Mouse (Mus musculus) ES-Bruce4 (cell line): ENCODE measurements around the gene Taf3. TPM values are rescaled to one million over a fixed set of nuclear protein-coding genes. Genes with fewer than 3 reads are reported as not detected.

Experiments used
- H3K27ac ChIP-seq: 2 replicates; pipeline ENCODE4 v1.5.1; 2012; ENCODE audit warnings: low read length, inconsistent platforms; ENCODE audit not compliant: insufficient read depth
- H3K27me3 ChIP-seq: 2 replicates; pipeline ENCODE4 v1.6.1; 2012; ENCODE audit warnings: mild to moderate bottlenecking, low read length, inconsistent platforms; ENCODE audit not compliant: control insufficient read depth, poor library complexity, insufficient read depth, severe bottlenecking
- H3K36me3 ChIP-seq: 2 replicates; pipeline ENCODE4 v1.6.1; 2012; ENCODE audit warnings: inconsistent platforms, mild to moderate bottlenecking, low read length, moderate library complexity; ENCODE audit not compliant: control insufficient read depth, poor library complexity, insufficient read depth, severe bottlenecking
- H3K4me1 ChIP-seq: one replicate; pipeline ENCODE4 v1.8.1; 2011; ENCODE audit warnings: low read length; ENCODE audit not compliant: control insufficient read depth, insufficient read depth
- H3K4me3 ChIP-seq: 2 replicates; pipeline ENCODE4 v1.5.1; 2011; ENCODE audit warnings: low read depth, mild to moderate bottlenecking, low read length
- H3K9ac ChIP-seq: 2 replicates; pipeline ENCODE4 v1.6.1; 2012; ENCODE audit warnings: low read depth, mild to moderate bottlenecking, inconsistent platforms; ENCODE audit not compliant: poor library complexity, severe bottlenecking
- H3K9me3 ChIP-seq: replicated peaks from 2 replicates; pipeline ENCODE4 v1.6.1; 2012; ENCODE audit warnings: mild to moderate bottlenecking, low read length, inconsistent platforms; ENCODE audit not compliant: control insufficient read depth, poor library complexity, insufficient read depth, severe bottlenecking
- CTCF ChIP-seq: IDR thresholded peaks from one replicate; pipeline ENCODE4 v1.8.1; 2011; ENCODE audit warnings: low read depth, low read length
- EP300 ChIP-seq: IDR thresholded peaks from 2 replicates; pipeline ENCODE4 v1.6.1; 2011; ENCODE audit warnings: low read depth, low read length; ENCODE audit not compliant: insufficient read depth
- POLR2A ChIP-seq: IDR thresholded peaks from one replicate; pipeline ENCODE4 v1.8.1; 2011; ENCODE audit warnings: low read length; ENCODE audit not compliant: insufficient read depth
- polyA plus RNA-seq: library from polyadenylated mRNA; stranded (reverse); fragments of >200 nt; gene quantifications from 2 replicates; pipeline ENCODE4 v1.2.4, GENCODE M21; 2011; ENCODE audit warnings: low read depth; ENCODE audit not compliant: missing spikeins, insufficient read depth, insufficient read length

Taf3 gene
- polyA plus RNA-seq, 1 experiment = 15.5 TPM

GRCm38 (mm10) chr2:9875676-9876357 lies 172.6 kb downstream of the Taf3 start:
- TF ChIP-seq CTCF (no peak), EP300 (no peak)
- H3K9me3 ChIP-seq = no peaks in the 10 kb centered on the region
- no peak overlapping the region for H3K4me3 ChIP-seq
- no peak overlapping the region for H3K9ac ChIP-seq
- H3K27me3 ChIP-seq = peaks cover 45% of the 10 kb centered on the region
- no peaks in the 10 kb centered on the region for H3K36me3 ChIP-seq
- no peak overlapping the region for H3K27ac ChIP-seq
- no peaks in the 10 kb centered on the region for H3K4me1 ChIP-seq

GRCm38 (mm10) chr2:9875220-9875619 lies 173.2 kb downstream of the Taf3 start:
- peaks cover 43% of the 10 kb centered on the region for H3K27me3 ChIP-seq
- H3K4me3 ChIP-seq = no peak overlapping the region
- H3K4me1 ChIP-seq = no peaks in the 10 kb centered on the region
- no peak overlapping the region for H3K9ac ChIP-seq
- no peak for TF ChIP-seq POLR2A
- no peak for TF ChIP-seq CTCF
- TF ChIP-seq EP300 = no peak
- no peak overlapping the region for H3K27ac ChIP-seq
- H3K36me3 ChIP-seq = no peaks in the 10 kb centered on the region
- no peaks in the 10 kb centered on the region for H3K9me3 ChIP-seq

- H3K9ac ChIP-seq = no peak overlapping the region
- no peaks in the 10 kb centered on the region for H3K4me1 ChIP-seq
These were observed 173.8 kb downstream of the Taf3 start for GRCm38 (mm10) chr2:9874467-9875219.

GRCm38 (mm10) chr2:9873757-9874156 lies 174.6 kb downstream of the Taf3 start:
- no peaks in the 10 kb centered on the region for H3K36me3 ChIP-seq
- H3K4me3 ChIP-seq = no peak overlapping the region
- H3K4me1 ChIP-seq = no peaks in the 10 kb centered on the region
- no peak overlapping the region for H3K9ac ChIP-seq
- TF ChIP-seq CTCF (no peak), POLR2A (no peak), EP300 (no peak)
- no peak overlapping the region for H3K27ac ChIP-seq
- H3K9me3 ChIP-seq = no peaks in the 10 kb centered on the region
- peaks cover 41% of the 10 kb centered on the region for H3K27me3 ChIP-seq

More at GRCm38 (mm10) chr2:9874467-9875219, 173.8 kb downstream of the Taf3 start:
- peak overlapping the region; percentile 41 for H3K4me3 ChIP-seq
- H3K27ac ChIP-seq = no peak overlapping the region
- H3K27me3 ChIP-seq = peaks cover 41% of the 10 kb centered on the region
- no peaks in the 10 kb centered on the region for H3K9me3 ChIP-seq
- H3K36me3 ChIP-seq = no peaks in the 10 kb centered on the region
- TF ChIP-seq EP300 = no peak
- no peak for TF ChIP-seq POLR2A
- no peak for TF ChIP-seq CTCF

GRCm38 (mm10) chr2:9872682-9873081 lies 175.7 kb downstream of the Taf3 start:
- H3K9ac ChIP-seq = peak overlapping the region; percentile 42; the same call in 1 of the 2 replicates
- H3K4me1 ChIP-seq = no peaks in the 10 kb centered on the region
- H3K27me3 ChIP-seq = peaks cover 36% of the 10 kb centered on the region
- no peaks in the 10 kb centered on the region for H3K36me3 ChIP-seq
- no peaks in the 10 kb centered on the region for H3K9me3 ChIP-seq
- no peak overlapping the region for H3K27ac ChIP-seq
- peak overlapping the region; percentile 28; the same call in 1 of the 2 replicates for H3K4me3 ChIP-seq
- TF ChIP-seq POLR2A = no peak
- no peak for TF ChIP-seq EP300
- no peak for TF ChIP-seq CTCF

- Histone ChIP-seq H3K9ac (no peak overlapping the region), H3K27ac (no peak overlapping the region), H3K4me3 (no peak overlapping the region), H3K36me3 (no peaks in the 10 kb centered on the region), H3K27me3 (peaks cover 35% of the 10 kb centered on the region), H3K9me3 (no peaks in the 10 kb centered on the region), H3K4me1 (no peaks in the 10 kb centered on the region)
- TF ChIP-seq EP300 = no peak
- TF ChIP-seq POLR2A = no peak
- no peak for TF ChIP-seq CTCF
These were observed 176.6 kb downstream of the Taf3 start for GRCm38 (mm10) chr2:9871798-9872197.
